Mouse (Mus musculus): ENCODE results near the gene Slco1b2. TPM values are rescaled to one million over a fixed set of nuclear protein-coding genes. Genes with fewer than 3 reads are reported as not detected.

The Slco1b2 gene
- polyA plus RNA-seq, 1 experiment from 2014 or later: not detected

DNA sequence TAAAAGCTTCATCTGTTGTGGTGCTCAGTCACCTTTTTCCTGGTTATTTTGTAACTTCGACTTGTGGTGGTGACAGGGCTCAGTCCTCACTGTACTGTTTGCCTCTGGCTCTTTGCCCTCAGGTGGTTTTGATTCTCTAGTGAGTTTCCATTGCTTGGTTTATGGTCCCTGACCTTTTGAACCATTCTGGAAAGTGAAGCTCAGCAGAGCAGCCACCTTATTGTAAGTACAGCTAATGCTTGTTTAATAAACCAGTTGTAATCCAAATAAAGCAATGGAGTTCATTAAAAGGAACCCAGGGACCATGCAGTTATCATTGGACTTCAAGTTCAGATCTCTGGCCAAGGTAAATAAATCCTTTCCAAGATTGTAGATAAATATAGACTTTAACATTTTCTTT lies 11.3 kb downstream of the Slco1b2 start:
- H3K27me3 ChIP-seq: no peaks in the 10 kb centered on the region
- no peak overlapping the region for H3K4me2 ChIP-seq
- no peak for ATAC-seq (ENCODE audit: insufficient number of reproducible peaks, low FRiP score, low TSS enrichment, low read depth)
- H3K4me3 ChIP-seq: no peak overlapping the region
- 17% methylated on average over 1 of the region's 1 CpGs for WGBS
- H3K9me3 ChIP-seq: no peaks in the 10 kb centered on the region
- no peak overlapping the region for H3K9ac ChIP-seq
- H3K27ac ChIP-seq: no peak overlapping the region
- no peaks in the 10 kb centered on the region for H3K36me3 ChIP-seq
- H3K4me1 ChIP-seq: no peaks in the 10 kb centered on the region

DNA sequence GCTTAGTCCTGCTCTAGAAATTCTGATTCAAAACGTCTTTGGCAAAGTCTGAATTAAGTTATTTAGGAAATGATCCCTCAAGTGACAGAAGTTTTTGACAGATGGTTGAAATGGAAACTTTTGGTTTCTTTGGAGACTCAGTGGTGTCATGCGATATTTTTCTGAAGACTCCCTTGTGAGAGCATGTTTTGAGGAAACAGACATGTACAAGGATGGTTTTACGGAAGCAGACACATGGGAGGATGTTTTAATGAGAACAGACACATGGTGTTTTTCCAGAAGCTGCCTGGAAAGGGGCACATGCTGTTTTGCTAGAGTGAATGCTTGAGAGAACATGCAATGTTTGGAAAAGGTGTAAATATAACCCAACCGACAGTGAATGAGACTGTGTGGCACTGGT lies 57.7 kb downstream of the Slco1b2 start:
- no peak overlapping the region for H3K27ac ChIP-seq
- H3K4me2 ChIP-seq: no peak overlapping the region
- H3K4me1 ChIP-seq: no peaks in the 10 kb centered on the region
- no peaks in the 10 kb centered on the region for H3K36me3 ChIP-seq
- no peaks in the 10 kb centered on the region for H3K9me3 ChIP-seq
- no peak overlapping the region for H3K9ac ChIP-seq
- no peak for ATAC-seq (ENCODE audit: insufficient number of reproducible peaks, low FRiP score, low TSS enrichment, low read depth)
- 61% methylated on average over 4 of the region's 4 CpGs for WGBS
- H3K4me3 ChIP-seq: no peak overlapping the region
- no peaks in the 10 kb centered on the region for H3K27me3 ChIP-seq

DNA sequence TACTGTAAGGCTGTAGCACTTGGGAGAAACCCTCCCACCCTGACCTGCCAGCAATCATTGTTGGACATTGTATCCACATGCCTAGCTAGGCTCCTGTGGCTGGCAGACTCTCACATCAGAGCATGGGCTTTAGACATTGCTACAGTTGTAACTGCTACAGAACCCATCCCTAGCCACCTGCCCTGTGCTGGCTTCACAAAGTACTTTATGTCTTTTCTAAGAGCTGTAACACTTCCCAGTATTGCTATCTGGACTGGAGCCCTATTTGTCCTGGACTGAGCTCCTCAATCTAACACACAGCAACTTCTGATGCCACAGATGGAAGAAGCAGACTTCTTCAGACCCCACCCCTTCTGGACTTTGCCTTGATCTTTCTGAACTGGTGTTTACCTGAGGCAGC lies 61.9 kb downstream of the Slco1b2 start:
- Histone ChIP-seq H3K4me3 (no peak overlapping the region), H3K27me3 (no peaks in the 10 kb centered on the region), H3K4me2 (no peak overlapping the region), H3K36me3 (no peaks in the 10 kb centered on the region), H3K27ac (no peak overlapping the region), H3K9me3 (no peaks in the 10 kb centered on the region), H3K4me1 (no peaks in the 10 kb centered on the region), H3K9ac (no peak overlapping the region)
- ATAC-seq (ENCODE audit: insufficient number of reproducible peaks, low FRiP score, low TSS enrichment, low read depth): no peak

Other genes with a start within 250 kb of the Slco1b2 start
- gene Slco1c1, start 105.2 kb upstream of the Slco1b2 start, polyA plus RNA-seq (2015; fragmentation: Nextera tagmentation; extraction: Ambion mirVana): 0.20 and 0.36 TPM in 2 replicates
- gene Gm5724, start 144.3 kb downstream of the Slco1b2 start, polyA plus RNA-seq (2015; fragmentation: Nextera tagmentation; extraction: Ambion mirVana): 0.67 and 0.97 TPM in 2 replicates
- gene Slco1a4, start 226.7 kb downstream of the Slco1b2 start, polyA plus RNA-seq (2015; fragmentation: Nextera tagmentation; extraction: Ambion mirVana): 0.06 and 0.20 TPM in 2 replicates